Mouse (Mus musculus) retina, postnatal 1 day (tissue): ENCODE data around the gene Medag.

ENCODE experiments used
- DNase-seq: peaks from one replicate; pipeline ENCODE4 v3.0.0-alpha.2; 2012

Medag gene

GRCm38 (mm10) chr5:149385228-149385961, 26.2 kb upstream of the Medag start:
- DNase-seq = no peak

GRCm38 (mm10) chr5:149386294-149386850, 25.2 kb upstream of the Medag start:
- no peak for DNase-seq

- DNase-seq = no peak
These were observed 22.6 kb upstream of the Medag start for GRCm38 (mm10) chr5:149388947-149389346.

- no peak for DNase-seq
These were observed 21.9 kb upstream of the Medag start for GRCm38 (mm10) chr5:149389548-149390211.

GRCm38 (mm10) chr5:149391574-149392375, 19.8 kb upstream of the Medag start:
- no peak for DNase-seq

- no peak for DNase-seq
These were observed 19.0 kb upstream of the Medag start for GRCm38 (mm10) chr5:149392420-149392988.

GRCm38 (mm10) chr5:149401446-149401975, 10.0 kb upstream of the Medag start:
- DNase-seq = no peak

GRCm38 (mm10) chr5:149402029-149402428, 9.5 kb upstream of the Medag start:
- no peak for DNase-seq

- DNase-seq = no peak
These were observed 8.2 kb upstream of the Medag start for GRCm38 (mm10) chr5:149403386-149403785.

- no peak for DNase-seq
These were observed 6.8 kb upstream of the Medag start for GRCm38 (mm10) chr5:149404710-149405109.

GRCm38 (mm10) chr5:149406791-149407276, 4.7 kb upstream of the Medag start:
- DNase-seq = no peak

GRCm38 (mm10) chr5:149409502-149409901, 2.0 kb upstream of the Medag start:
- no peak for DNase-seq

- no peak for DNase-seq
These were observed 636 bp downstream of the Medag start for GRCm38 (mm10) chr5:149412194-149412575.

- no peak for DNase-seq
These were observed 1.1 kb downstream of the Medag start for GRCm38 (mm10) chr5:149412671-149413070.

GRCm38 (mm10) chr5:149414369-149415167, 3.0 kb downstream of the Medag start:
- no peak for DNase-seq

- DNase-seq = no peak
These were observed 5.8 kb downstream of the Medag start for GRCm38 (mm10) chr5:149417381-149417780.

GRCm38 (mm10) chr5:149426525-149426924, 15.0 kb downstream of the Medag start:
- no peak for DNase-seq

GRCm38 (mm10) chr5:149427277-149428060, 15.9 kb downstream of the Medag start:
- no peak for DNase-seq

- DNase-seq = peak; percentile 95
These were observed 16.8 kb downstream of the Medag start for GRCm38 (mm10) chr5:149428347-149428746.

- DNase-seq = peak; percentile 82
These were observed 17.3 kb downstream of the Medag start for GRCm38 (mm10) chr5:149428810-149429255.

- DNase-seq = no peak
These were observed 18.0 kb downstream of the Medag start for GRCm38 (mm10) chr5:149429541-149429940.
